Mouse (Mus musculus): ENCODE results near the gene Myh14.

DNA sequence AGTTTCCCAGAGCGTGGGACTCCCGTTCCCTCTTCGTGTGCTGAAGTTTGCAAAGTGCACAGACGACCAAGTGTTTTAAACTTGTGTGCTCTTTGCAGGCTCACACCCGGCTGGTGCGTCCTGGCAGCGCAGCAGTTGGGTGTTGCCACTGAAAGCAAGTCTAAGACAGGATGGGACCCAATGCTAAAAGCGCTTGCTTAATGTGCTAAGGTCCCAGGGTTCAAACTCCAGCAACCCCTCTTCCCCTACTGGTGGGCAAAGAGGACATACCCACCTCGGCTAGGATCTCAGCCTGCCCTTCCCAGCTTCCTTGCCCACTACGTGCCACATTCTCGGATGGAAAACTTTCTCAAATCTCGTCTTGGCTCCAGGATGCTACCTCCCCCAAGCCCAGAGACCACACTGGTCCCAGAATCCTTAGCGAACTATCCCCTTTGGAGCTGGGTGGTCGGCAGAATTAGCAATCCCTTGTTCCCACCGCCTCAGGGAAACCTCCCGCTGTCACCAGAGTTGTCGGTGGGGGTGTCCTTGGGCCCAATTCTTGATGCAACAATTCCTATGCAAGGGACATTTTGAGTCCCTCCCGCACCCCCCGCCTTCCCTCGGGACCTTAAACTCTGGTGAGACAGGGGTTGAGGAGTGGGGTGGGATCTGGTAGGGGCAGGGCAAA lies 67.3 kb downstream of the Myh14 start:
- TF ChIP-seq CTCF (IDR thresholded peaks at IDR 0.05; ENCODE audit: insufficient read depth, low read depth, low read length) (no peak), POLR2A (IDR thresholded peaks at IDR 0.05; ENCODE audit: insufficient read depth, low read depth, low read length) (no peak)

All from olfactory bulb, adult 2 months (tissue).